Mouse (Mus musculus): Measurements from ENCODE around the gene Olfr1259.
"Not testable (repeated sequence)": the region's sequence is repeated elsewhere in the genome, so short reads cannot be mapped to it uniquely, and the experiment has no call there.

The Olfr1259 gene

GRCm38 (mm10) chr2:89948564-89948963 lies at the start of gene Olfr1259:
Gene Olfr1259, minus strand, starts transcription at chr2:89948664.
- no peak for DNase-seq (ENCODE audit: extremely low read depth, low read depth, low spot score)

GRCm38 (mm10) chr2:89990921-89991320 lies 42.5 kb upstream of the Olfr1259 start, which contains the start of gene Olfr1261:
Gene Olfr1261, plus strand, starts transcription at chr2:89991221.
- no peak for DNase-seq (ENCODE audit: extremely low read depth, low read depth, low spot score)

- DNase-seq (ENCODE audit: extremely low read depth, low read depth, low spot score), result no peak
Observed at GRCm38 (mm10) chr2:89977709-89978108, 29.2 kb upstream of the Olfr1259 start.

GRCm38 (mm10) chr2:89974184-89974583 lies 25.7 kb upstream of the Olfr1259 start, which contains the start of gene Olfr1260:
Gene Olfr1260, plus strand, starts transcription at chr2:89974340.
- DNase-seq (ENCODE audit: extremely low read depth, low read depth, low spot score), result no peak

GRCm38 (mm10) chr2:89927009-89927408 lies 21.5 kb downstream of the Olfr1259 start, which contains the start of gene Olfr1258:
Gene Olfr1258, plus strand, starts transcription at chr2:89927309.
- no peak for DNase-seq (ENCODE audit: extremely low read depth, low read depth, low spot score)

- DNase-seq (ENCODE audit: extremely low read depth, low read depth, low spot score), result not testable (repeated sequence)
Observed at GRCm38 (mm10) chr2:89912616-89913015, 35.8 kb downstream of the Olfr1259 start.
